Mouse (Mus musculus) left cerebral cortex, adult 18-20 months (tissue): ENCODE data around the gene Hdac7. TPM values are rescaled to one million over a fixed set of nuclear protein-coding genes. Genes with fewer than 3 reads are reported as not detected.

Experiments
- DNase-seq, 2 experiments: peaks; one replicate each; pipeline ENCODE4 v3.0.0; 2021 to 2022; ENCODE audit warnings: low spot score in 2 of 2, mixed read lengths in 1 of 2
- total RNA-seq, 2 experiments: library from RNA; stranded (reverse); gene quantifications; 2 replicates each; pipeline ENCODE4 v1.2.3; 2021

Gene Hdac7
- total RNA-seq, 2 experiments from 2014 or later, result 31.5 to 36.1 TPM

DNA sequence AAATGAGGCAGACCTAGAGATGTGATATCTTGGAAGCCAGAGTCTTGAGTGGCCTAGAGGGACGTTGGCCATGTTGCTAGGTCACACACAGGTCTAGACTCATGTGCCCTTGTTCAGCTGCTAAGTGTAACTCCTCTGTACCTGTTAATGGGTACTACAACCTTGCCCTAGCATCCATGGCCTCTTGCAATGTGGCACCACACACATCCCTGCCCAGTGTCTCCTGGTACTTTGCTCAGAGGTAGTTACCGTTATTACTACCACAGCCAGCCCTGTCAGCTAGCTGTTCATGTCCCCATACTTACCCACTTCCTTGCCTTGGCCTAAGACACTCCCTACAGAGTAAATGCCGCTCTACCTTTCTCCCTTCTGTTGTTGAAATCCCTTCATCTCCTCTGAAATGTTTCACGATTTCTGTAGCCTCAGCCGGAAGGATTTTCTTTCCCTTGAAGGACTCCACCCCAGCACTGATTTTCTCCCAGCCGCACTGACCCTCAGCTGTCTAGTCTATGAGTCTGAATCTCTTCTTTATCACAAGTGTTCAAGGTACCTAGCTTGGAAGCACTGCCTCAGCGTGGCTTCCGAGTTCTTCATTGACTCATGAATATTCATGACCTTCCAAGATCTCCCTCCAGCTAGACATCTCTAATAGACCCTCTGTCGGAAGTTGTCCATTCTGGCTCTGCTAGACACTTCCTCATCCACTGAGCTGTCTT lies 11.4 kb downstream of the Hdac7 start:
- DNase-seq, result no peak

DNA sequence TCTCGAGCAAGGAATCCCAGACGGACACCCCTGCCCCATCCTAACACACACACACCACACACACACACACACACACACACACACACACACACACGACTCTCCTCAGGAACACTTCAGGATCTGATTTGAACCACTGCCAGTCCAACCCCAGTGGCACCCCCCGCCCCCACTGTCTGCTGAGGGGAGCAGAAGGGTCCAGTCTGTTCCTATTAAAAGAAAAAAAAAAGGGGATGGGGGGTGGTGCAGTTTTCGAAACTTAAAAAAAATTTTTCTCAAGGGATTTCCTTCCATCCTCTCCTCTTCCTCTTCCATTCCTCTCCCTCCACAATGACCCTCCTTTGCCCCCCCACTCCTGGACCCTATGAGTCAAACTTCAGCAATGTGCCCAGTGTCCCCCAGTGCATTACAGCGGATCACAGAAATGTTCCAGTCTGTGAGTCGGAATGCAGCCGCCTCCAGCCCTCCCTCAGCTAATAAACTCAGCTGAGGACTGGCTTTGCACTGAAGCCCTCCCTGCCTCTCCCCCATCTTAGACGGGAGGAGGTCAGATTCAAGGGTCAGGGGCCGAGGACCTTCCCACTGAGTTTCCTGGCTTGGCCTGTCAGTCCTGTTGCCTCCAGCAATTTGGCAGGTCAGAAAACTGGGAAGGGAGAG lies 12.2 kb downstream of the Hdac7 start:
- DNase-seq, result no peak

DNA sequence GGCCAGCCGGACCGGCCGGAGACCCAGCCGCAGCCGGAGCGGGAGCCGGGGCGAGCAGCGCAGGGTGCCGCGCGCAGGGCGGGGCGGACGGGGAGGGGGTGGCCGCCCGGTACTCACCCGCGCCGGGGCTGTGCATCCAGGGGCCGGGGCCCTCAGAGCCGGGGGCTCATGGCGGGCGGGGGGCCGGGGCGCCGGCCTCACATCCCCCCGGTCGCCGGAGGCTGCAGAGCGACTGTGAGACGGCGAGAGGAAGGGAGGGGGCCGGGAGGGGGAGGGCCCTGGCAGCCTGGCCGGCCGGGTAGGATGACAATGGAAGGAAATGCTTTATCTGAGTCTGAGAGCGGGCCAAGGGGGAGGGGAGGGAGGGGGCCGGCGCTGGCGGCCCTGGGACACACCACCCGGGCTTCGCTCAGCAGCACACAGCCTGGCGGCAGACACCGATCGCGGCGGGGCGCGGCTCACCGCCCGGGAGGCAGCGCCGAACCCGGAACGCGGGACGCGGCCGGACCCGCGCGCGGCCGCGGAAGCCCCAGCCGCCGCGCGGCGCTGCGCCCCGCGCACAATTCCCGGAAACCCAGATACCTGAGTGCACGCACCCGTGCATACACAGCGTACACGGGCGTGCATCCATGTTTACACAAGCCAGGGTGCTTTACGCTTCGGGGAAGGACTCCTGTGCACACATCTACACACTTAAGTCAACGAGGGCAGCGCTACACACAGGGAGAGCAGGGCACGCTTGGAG lies 12.9 kb downstream of the Hdac7 start:
- DNase-seq, result peak in 1 of 2 experiments; percentile 68

DNA sequence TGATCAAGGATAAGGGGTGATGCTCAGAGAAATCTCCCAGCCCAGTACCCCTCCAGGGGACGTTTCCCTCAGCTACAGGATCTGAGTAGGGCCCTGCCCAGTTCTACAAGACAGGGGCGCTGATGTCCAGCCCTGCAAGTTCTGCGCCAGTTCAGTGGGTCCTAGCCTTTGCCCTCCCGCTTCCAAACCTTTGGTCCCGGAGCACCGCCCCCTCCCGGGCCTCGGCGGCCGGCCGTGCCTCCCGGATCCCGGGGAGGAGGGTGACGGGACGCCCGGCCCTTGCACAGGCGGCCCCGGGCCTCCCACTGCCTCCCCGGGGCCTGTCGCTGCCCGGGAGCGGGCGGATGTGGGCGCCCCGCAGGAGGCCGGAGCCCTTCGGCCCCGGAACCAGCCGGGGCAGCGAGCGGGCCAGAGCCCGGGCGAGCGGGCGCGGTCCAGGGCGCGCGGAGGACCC lies 13.5 kb downstream of the Hdac7 start:
- no peak for DNase-seq

DNA sequence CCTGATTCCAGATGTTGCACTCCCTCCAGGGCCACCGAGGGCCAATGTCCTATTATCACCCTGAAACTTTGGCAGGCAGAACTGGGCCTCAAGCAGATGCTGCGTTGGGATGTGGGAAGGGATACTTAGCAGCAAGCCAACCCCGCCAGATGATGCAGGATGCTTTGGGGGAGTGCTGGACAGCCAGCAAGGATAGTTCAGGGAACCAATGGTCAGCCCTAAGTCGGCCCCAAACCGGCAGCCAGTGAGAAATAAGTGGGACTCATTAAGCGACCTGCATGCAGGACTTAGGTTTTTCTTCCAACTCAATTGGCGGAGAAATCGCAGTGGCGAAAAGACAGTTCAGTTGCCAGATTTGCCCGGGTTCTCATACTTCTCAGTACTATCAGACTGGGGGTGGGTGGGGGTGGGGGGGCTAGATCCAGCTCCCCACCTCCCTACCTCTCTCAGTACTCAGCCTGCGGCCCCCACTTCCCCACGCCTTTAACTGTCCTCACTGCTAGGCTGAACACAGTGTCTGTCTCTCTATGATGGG lies 14.0 kb downstream of the Hdac7 start:
- DNase-seq, result peak in 1 of 2 experiments; percentile 56

DNA sequence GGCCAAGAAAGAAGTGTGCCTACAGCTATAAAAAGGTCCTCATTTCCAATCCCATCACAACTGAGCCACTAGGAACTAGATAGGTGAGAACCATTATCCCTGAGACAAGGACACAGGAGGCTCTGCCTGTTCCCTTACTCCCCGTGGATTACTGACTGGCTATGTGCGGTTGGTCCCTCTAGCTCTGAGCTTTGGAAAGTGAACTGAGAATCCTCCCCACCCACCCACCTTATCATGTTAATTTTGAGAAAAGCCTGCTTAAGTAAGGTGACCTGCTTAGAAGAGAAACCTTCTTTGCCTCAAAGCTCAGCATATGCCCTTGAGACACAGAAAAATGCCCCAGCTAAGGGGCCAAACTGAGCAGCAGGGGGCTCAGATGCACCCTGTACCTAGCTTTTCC lies 14.9 kb downstream of the Hdac7 start:
- DNase-seq, result no peak

DNA sequence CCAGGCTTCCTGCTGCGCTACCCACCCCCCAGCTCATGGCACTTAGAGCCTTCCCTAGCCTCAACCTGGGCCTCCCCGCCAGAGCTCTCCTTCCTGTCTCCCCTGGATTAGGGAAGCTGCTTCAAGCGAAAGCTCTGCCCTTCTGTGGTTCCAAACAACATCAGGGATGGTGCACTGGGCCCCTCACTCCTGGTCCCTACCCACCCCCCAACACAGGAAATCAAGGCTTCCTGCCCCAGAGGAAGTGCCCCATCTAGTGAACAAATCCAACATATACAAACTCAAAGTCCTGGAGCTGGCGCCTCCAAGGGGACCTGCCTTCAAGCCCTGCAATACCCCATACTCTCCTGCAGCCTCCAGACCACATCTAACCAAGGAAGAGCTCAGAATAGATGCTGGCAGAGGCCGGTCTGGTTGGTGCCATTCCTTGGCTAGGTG lies 15.4 kb downstream of the Hdac7 start:
- no peak for DNase-seq

DNA sequence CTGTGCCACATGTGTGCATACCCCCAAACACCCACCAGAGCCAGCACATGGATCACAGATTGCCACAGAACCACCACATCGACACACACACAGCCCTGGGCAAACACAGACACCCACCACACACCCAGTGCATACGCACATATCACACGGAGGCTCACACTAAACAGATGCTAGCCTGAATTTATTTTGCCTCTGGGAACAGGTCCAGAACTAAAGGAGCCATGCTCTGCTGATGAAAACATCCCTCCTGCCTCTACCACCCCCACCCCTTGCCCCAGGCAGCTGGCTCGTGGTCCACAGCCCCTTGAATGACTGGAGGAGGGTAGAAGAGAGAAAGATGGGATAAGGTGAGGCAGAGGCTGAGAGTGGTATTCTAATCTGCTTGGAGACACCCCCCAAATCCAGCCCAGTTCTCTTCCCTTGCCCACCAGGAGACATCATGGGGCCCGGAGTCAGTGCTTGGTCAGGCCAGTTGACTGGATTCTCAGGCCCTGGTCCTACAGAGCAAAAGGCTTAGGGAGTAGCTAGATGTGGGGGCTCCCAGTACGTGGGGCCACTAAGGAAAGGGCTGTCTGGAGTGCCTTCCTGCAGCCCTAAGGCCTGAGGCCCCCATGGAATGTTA lies 16.0 kb downstream of the Hdac7 start:
- DNase-seq, result peak; percentile 62 to 72

DNA sequence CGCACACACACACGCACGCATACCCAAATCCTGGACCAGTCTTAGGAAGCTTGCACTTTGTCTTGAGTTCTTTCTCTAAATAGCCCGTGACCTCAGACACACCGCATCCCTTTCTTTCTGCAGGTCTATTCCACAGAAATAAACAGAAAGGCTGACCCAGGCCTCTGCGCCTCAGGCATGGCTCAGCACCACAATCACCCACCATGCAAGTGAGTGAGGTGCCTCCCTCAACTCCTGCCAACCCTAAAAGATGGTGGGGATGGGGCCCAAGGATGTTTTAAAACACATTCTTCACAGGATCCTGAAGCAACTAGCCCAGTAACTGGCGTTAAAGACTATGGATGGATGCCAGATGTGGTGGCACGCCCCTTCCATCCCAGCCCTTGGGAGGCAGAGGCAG lies 16.9 kb downstream of the Hdac7 start:
- DNase-seq, result no peak

DNA sequence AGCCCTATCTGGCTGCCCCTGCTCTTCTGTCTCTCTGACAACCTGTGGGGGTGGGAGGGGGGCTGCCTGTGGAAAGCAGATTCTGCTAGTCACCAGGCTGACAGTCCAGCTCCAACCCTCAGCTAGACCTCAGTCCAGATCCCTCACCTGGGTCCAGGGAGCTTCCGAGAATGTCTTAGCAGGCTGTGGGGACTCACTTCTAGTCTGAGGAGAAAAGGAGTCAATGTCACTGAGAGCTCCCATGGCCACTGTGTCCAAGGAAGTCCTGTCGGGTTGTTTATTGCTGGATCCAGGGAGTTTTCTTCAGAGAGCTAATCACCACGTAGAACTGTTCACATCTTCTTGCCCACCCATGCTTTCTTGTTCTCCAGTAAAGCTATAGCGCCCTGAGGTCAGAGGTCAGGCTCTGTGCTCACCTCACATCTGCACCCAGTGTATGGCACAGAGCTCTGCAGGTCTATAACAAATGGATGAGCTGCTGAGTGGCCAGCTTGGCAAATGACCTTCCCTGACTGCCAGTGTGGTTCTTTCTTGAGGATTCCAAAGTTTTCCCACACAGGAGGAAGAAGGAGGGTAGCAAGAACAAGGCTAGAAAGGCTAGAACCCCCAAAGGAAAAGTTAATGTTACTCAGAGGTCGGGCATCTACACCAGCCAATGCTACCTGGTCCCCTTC lies 17.6 kb downstream of the Hdac7 start:
- DNase-seq, result no peak

DNA sequence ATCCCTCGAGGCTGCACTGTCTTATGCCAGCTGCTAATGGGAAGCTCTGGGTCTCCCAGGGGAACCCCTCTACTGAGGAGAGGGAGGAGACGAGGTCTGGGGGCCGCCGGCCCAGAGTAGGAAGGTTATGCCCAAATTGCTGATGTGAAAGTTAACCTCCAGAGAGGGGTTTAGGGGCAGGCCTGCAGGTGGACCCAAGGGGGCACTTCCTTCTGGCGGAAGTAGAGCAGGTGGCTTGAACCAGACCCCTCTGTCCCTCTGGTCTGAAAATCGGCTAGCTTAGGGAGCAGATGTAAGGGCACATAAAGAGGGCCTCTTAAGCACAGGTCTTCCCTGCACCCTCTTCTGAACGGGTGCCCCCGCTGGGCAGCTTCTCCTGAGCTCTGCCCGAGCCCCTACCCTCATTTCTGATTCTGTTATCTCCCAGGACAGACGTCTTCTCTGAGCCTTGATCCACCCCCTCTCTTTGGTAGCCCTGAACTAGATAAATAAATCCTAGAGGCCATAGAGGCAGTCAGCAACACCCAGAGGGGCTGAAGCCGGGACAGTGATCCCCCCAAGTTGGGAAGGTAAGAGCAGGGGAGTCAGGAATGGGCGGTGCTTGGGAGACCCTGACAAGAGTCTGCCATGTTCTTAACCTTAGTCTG lies 18.2 kb downstream of the Hdac7 start:
- DNase-seq, result no peak

DNA sequence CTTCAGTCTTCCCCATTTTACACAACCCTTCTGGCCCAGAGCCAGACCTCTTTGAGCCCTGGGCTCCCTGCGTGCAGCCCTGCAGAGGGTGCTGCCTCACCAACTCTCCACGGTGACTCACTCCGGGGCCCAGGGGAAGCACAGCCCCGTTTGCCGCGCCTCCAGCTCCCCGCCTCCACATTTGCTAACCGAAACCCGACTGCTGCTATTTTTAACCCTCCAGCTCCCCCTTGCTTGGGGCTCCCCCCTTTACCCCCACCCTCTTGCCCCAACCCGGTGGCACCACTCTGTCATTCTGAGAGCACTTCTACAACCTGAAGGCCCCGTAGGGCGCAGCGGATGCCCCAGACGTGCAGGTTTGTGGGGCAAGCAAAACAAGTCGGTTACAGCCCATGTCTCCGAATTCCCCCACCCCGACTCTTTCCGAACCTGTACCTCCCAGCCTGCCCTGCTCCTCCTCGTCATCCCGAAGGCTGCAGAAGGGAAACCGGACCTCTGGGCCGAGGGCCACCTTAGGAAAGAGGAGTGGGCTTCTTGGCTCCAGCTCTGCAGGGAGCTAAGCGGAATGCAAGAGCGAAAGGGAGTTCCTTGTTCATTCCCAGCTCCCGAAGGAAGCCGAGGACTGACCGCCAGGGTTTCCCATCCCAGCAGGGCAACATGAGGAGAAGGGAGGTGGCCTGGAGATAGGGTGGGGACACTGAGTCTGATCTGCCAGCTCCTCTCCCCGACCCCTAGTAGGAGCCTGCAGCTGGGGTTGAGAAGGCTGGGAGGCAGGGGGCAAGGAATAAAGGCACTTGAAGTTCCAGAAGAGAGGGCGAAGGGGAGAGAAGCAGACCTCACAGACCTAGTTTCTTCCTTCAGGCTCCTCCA lies 19.0 kb downstream of the Hdac7 start:
- DNase-seq, result peak; percentile 81 to 84

DNA sequence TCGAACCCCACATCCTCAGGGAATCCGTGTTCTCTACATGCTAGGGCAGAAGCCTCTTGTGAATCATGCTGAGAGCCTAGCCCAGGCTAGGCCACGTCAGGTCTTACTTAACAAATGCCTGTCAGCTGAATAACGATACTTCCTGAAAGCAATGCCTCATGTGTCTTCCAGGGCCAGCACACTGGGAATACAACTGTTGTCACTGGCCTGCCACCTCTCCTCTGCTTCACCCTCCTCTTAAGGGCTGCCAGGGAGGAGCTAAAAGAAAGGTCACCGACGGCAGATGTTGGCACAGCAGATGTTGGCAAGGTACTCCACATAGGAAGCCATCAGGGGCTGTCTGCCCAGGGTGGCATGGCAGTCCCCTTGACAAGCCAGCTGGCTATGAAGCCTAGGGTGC lies 20.3 kb downstream of the Hdac7 start:
- no peak for DNase-seq

DNA sequence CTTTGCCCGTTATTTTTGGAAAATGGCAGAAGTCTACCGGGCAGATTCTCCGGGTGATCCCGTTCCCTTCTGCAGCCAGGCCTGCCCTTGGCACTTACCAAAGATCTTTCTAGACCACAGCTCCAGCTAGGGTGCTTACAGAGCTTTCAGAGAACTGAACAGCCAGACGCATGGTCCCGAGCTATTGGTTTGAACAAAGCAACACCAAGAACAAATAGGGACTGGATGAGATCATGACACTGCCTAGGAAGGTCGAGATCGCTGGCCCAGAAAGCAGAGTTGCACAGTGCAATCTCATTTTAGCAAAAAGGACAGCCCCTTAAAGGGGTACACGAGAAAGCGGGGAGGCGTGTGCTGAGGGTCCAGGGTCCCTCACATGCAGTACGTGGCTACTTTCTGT lies 20.8 kb downstream of the Hdac7 start:
- DNase-seq, result no peak

DNA sequence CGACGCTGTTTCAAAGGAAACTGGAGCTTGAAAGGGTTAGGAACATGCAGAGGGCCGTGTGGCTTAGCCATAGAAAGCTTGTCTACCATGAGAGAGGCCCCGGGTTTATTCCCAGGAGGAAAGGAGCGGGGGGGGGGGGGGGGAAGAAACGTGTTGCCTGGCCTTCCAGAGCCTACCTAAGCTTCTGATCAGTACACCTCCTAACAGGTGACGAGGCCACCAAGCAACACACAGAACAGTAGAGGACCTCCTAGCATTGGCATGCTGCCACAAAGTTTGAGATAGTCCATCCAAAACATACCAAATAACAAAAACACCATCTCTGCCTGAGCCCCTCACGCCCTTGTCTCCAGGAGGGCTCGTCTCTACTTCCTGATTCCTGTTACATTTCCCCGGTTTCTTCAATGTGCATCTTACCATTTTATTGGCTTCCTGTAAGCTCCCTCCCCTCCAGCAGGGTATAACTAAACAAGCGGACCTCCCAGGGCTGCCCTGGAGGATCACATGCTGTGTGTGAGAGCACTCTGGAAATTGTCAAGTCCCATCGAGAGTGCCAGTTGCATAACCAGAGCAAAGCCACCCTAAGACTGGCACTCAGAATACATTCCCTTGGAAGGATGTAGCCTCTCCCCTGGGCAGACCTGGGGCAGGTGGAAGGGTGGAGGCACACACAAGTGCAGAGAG lies 21.6 kb downstream of the Hdac7 start:
- no peak for DNase-seq

DNA sequence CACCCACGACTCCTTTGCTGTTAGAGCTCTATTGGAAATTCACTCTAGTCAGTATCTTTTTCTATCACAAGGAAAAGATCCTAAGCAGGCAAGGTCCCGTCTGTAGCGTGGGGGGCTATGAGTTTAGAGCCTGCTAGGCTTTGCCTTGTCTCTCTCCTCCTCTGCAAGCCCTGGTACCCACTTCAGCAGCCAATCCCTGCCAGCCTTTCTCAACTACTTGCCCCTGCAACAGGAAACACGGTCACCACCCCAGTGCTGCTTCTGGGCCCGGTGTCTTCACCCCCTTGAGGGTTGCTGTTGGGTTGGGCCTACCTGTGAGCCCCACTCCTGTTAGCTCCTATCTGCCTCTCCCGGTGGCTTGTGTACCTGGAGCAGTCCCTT lies 22.3 kb downstream of the Hdac7 start:
- no peak for DNase-seq

DNA sequence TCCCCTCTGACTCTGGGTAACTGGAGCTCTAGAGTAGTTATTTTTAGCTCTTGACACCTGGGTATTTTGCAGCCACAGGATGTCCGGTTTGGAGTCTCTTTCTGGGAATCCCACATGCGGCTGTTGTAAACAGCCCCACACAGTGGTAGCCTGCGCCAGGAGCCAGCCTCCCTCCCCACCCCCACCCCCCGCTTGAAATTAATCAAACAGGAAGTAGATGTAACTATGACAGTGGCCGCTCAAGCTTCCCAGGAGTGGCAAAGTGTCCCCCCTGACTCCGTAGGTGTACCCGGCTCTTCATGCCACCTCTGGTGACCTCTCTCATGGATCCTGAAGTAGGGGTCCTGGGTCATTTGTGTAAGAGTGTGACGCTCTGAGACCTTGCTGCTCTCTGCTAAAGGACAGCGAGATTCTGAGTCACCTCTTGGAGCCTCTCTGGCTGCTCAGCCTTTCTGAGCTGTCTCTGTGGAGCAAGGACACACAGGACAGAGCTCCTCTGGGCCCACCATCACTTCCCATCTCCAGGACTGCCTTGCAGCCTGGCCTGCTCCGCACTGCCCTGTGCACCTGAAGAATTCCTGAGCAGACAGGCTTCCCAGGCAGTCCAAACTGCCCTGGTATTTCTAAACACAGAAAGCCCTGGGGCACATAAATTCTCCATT lies 22.9 kb downstream of the Hdac7 start:
- DNase-seq, result no peak

DNA sequence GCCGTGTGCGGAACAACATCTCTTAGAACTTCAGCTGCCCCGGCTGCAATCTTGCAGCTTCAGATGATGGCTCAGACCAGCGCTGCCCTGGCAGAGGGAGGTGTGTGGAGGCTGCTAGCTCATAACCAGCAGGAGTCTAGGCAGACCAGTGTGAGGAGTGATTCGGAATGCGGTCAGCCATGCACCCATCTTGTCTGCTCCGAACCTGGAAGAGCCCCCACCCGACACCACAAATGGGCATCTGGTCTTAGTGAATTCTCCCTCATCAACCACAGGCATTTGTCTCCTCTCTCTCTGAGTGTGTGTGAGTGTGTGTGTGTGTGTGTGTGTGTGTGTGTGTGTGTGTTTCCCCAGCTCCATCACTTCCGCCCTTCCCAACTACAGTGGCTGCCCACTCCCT lies 24.4 kb downstream of the Hdac7 start:
- no peak for DNase-seq
